Mouse (Mus musculus) gastrocnemius, postnatal 25 days (tissue): ENCODE results near the gene Cpz. TPM values are rescaled to one million over a fixed set of nuclear protein-coding genes. Genes with fewer than 3 reads are reported as not detected.

Experiments used
- total RNA-seq, 2 experiments: library from RNA; stranded (reverse); gene quantifications; 1 replicate in 1 of 2; 2 replicates in 1 of 2; pipeline ENCODE4 v1.2.3; 2021

The Cpz gene
- total RNA-seq, 2 experiments from 2014 or later: 3.0 to 3.2 TPM

Other genes with a start within 250 kb of the Cpz start
- under 1 TPM; 0.20 to 0.32 TPM for gene Adra2c, start 247.4 kb downstream of the Cpz start, total RNA-seq
- gene Hmx1, start 136.6 kb downstream of the Cpz start, total RNA-seq: not detected
- gene Trmt44, start 49.4 kb upstream of the Cpz start, total RNA-seq: 1 to 10 TPM; 1.5 to 1.6 TPM
- 10 to 100 TPM; 16.4 to 18.9 TPM for gene Acox3, start 57.3 kb upstream of the Cpz start, total RNA-seq
- 10 to 100 TPM; 37.4 to 46.7 TPM for gene Htra3, start 154.1 kb upstream of the Cpz start, total RNA-seq
- gene Sh3tc1, start 214.3 kb upstream of the Cpz start, total RNA-seq: 1 to 10 TPM; 1.8 to 2.1 TPM
- 10 to 100 TPM; 33.4 to 42.7 TPM for gene Ablim2, start 232.2 kb upstream of the Cpz start, total RNA-seq